18 mouse cellular contexts compared by ENCODE assay signal in genomic region chr4:46844982-46845643, GRCm38 (mm10).
A peak's percentile ranks its signal among the peaks of the same experiment; 100 is the strongest.
DNase-seq lines count a peak whose midpoint lies in the region; ATAC-seq lines count a peak whose summit lies in the region.
"Had no signal": no experiment of that assay in that cellular context is flagged by ENCODE, and none has a peak within 500 bp of the region (broad histone marks: within the 10 kb centered on the region; RNA-seq: fewer than 3 reads in every experiment).

No protein-coding gene starts in this region.

- no peak overlapping the region for H3K4me3 ChIP-seq in heart, embryonic 10.5 days
- H3K4me3 ChIP-seq in midbrain, embryonic 16.5 days (ENCODE audit: low read depth, low read length): no peak overlapping the region
- H3K4me3 ChIP-seq in midbrain, embryonic 14.5 days (replicated peaks; ENCODE audit: low read depth, low read length): no peak overlapping the region
- H3K4me3 ChIP-seq: embryonic facial prominence, embryonic 15.5 days; forebrain, embryonic 12.5 days; gastrocnemius, adult 2 months; lung, embryonic 15.5 days had no signal

- H3K36me3 ChIP-seq in heart, embryonic 10.5 days: no peaks in the 10 kb centered on the region
- no peaks in the 10 kb centered on the region; the same call in 1 of the 2 replicates for H3K36me3 ChIP-seq in midbrain, embryonic 16.5 days (ENCODE audit: control insufficient read depth, insufficient read depth, low read length)
- H3K36me3 ChIP-seq in midbrain, embryonic 14.5 days (ENCODE audit: control insufficient read depth, insufficient read depth, low read length): no peaks in the 10 kb centered on the region
- H3K36me3 ChIP-seq: embryonic facial prominence, embryonic 15.5 days; forebrain, embryonic 12.5 days; lung, embryonic 15.5 days had no signal

- H3K9ac ChIP-seq in midbrain, embryonic 16.5 days (ENCODE audit: low read depth, low read length): no peak overlapping the region
- no peak overlapping the region for H3K9ac ChIP-seq in midbrain, embryonic 14.5 days (replicated peaks; ENCODE audit: low read length)
- H3K9ac ChIP-seq: embryonic facial prominence, embryonic 15.5 days; forebrain, embryonic 12.5 days; lung, embryonic 15.5 days had no signal

- WGBS in heart, embryonic 10.5 days: 74% methylated on average over 6 of the region's 6 CpGs
- 66% methylated on average over 6 of the region's 6 CpGs for WGBS in midbrain, embryonic 16.5 days
- WGBS in midbrain, embryonic 14.5 days: 73% methylated on average over 6 of the region's 6 CpGs

- H3K27ac ChIP-seq in heart, embryonic 10.5 days: 0 out of 2 replicates have a peak overlapping the region, but pooled peaks have one; percentile 22
- H3K27ac ChIP-seq in midbrain, embryonic 16.5 days (ENCODE audit: low read length): 0 out of 2 replicates have a peak overlapping the region, but pooled peaks have one; percentile 17
- no peak overlapping the region for H3K27ac ChIP-seq in midbrain, embryonic 14.5 days (replicated peaks; ENCODE audit: low read depth, low read length)
- H3K27ac ChIP-seq: embryonic facial prominence, embryonic 15.5 days; forebrain, embryonic 12.5 days; gastrocnemius, adult 2 months; lung, embryonic 15.5 days had no signal

- peaks cover 3% of the 10 kb centered on the region; the same call in 1 of the 2 replicates for H3K27me3 ChIP-seq in heart, embryonic 10.5 days (ENCODE audit: insufficient read depth, poor library complexity, severe bottlenecking)
- no peaks in the 10 kb centered on the region for H3K27me3 ChIP-seq in midbrain, embryonic 16.5 days (ENCODE audit: control insufficient read depth, insufficient read depth, low read depth, low read length)
- no peaks in the 10 kb centered on the region for H3K27me3 ChIP-seq in midbrain, embryonic 14.5 days (ENCODE audit: control insufficient read depth, insufficient read depth, low read length)
- H3K27me3 ChIP-seq: embryonic facial prominence, embryonic 15.5 days; lung, embryonic 15.5 days had no signal

- no peak for DNase-seq in heart, embryonic 10.5 days (ENCODE audit: low spot score)
- DNase-seq in heart, adult 8-10 months (ENCODE audit: low spot score): no peak
- DNase-seq in midbrain, embryonic 14.5 days: no peak
- DNase-seq in adrenal gland, postnatal 36 days: peak; percentile 45 to 63
- DNase-seq in thymus, postnatal 10 days (ENCODE audit: low spot score in 2 of 2): peak; percentile 28 to 36
- DNase-seq in spleen, postnatal 36 days (ENCODE audit: low spot score in 2 of 2): no peak
- no peak for DNase-seq in testis, postnatal 14 days (ENCODE audit: low spot score)
- DNase-seq: cerebellum, adult 11 months; gastrocnemius, adult 2 months; heart, postnatal 36 days; kidney, postnatal 10 days; liver; right cerebral cortex, adult 18-20 months had no signal

- H3K4me1 ChIP-seq in heart, embryonic 10.5 days: 0 out of 2 replicates have a peak, but pooled peaks cover 5% of the 10 kb centered on the region
- no peaks in the 10 kb centered on the region for H3K4me1 ChIP-seq in midbrain, embryonic 16.5 days (ENCODE audit: control insufficient read depth, insufficient read depth, low read length)
- no peaks in the 10 kb centered on the region for H3K4me1 ChIP-seq in midbrain, embryonic 14.5 days (ENCODE audit: control insufficient read depth, insufficient read depth, low read length)
- H3K4me1 ChIP-seq: embryonic facial prominence, embryonic 15.5 days; lung, embryonic 15.5 days had no signal

- no peaks in the 10 kb centered on the region for H3K9me3 ChIP-seq in heart, embryonic 10.5 days
- no peaks in the 10 kb centered on the region for H3K9me3 ChIP-seq in midbrain, embryonic 16.5 days (replicated peaks; ENCODE audit: control insufficient read depth, low read length, poor library complexity, severe bottlenecking)
- H3K9me3 ChIP-seq in midbrain, embryonic 14.5 days (ENCODE audit: control insufficient read depth, low read length): no peaks in the 10 kb centered on the region
- H3K9me3 ChIP-seq: embryonic facial prominence, embryonic 15.5 days; forebrain, embryonic 12.5 days; lung, embryonic 15.5 days had no signal

- ATAC-seq in midbrain, embryonic 16.5 days: peak; percentile 66
- no peak for ATAC-seq in midbrain, embryonic 14.5 days (ENCODE audit: low FRiP score, low TSS enrichment)
- ATAC-seq: intestine, postnatal 0 days had no signal

- no peak overlapping the region for H3K4me2 ChIP-seq in midbrain, embryonic 16.5 days (ENCODE audit: low read length)
- H3K4me2 ChIP-seq in midbrain, embryonic 14.5 days (ENCODE audit: low read length): no peak overlapping the region
- H3K4me2 ChIP-seq: embryonic facial prominence, embryonic 15.5 days; forebrain, embryonic 12.5 days; lung, embryonic 15.5 days had no signal

Comparison
In these comparisons a context has a peak if more than half of its experiments do, and no peak if none do; other contexts are left out.
1. DNase-seq: peak in adrenal gland, postnatal 36 days (2 of 2) and thymus, postnatal 10 days (2 of 2); none in heart, embryonic 10.5 days (single experiment), heart, adult 8-10 months (single experiment), midbrain, embryonic 14.5 days (single experiment), spleen, postnatal 36 days (0 of 2) and testis, postnatal 14 days (single experiment).